Mouse (Mus musculus) heart, embryonic 10.5 days (tissue): ENCODE measurements around the gene Gtf2ird2. TPM values are rescaled to one million over a fixed set of nuclear protein-coding genes. Genes with fewer than 3 reads are reported as not detected.
A peak's percentile ranks its signal among the peaks of the same experiment; 100 is the strongest.

Experiments used
- DNase-seq: peaks from one replicate; pipeline ENCODE4 v3.0.0-alpha.2; 2017; ENCODE audit warnings: low spot score
- H3K27ac ChIP-seq: fragments of 300-500 bp; sonication (generic); 2 replicates; pipeline ENCODE4 v1.5.1; 2016; ENCODE audit warnings: mild to moderate bottlenecking
- H3K27me3 ChIP-seq: fragments of 300-500 bp; sonication (generic); 2 replicates; pipeline ENCODE4 v1.6.1; 2016; ENCODE audit warnings: mild to moderate bottlenecking; ENCODE audit not compliant: poor library complexity, insufficient read depth, severe bottlenecking
- H3K36me3 ChIP-seq: fragments of 300-500 bp; sonication (generic); 2 replicates; pipeline ENCODE4 v1.6.1; 2016; ENCODE audit warnings: mild to moderate bottlenecking, moderate library complexity
- H3K4me1 ChIP-seq: fragments of 300-500 bp; sonication (generic); 2 replicates; pipeline ENCODE4 v1.6.1; 2016; ENCODE audit warnings: mild to moderate bottlenecking
- H3K4me3 ChIP-seq: fragments of 300-500 bp; sonication (generic); 2 replicates; pipeline ENCODE4 v1.5.1; 2016; ENCODE audit warnings: mild to moderate bottlenecking, moderate library complexity
- H3K9me3 ChIP-seq: fragments of 300-500 bp; sonication (generic); 2 replicates; pipeline ENCODE4 v1.6.1; 2016; ENCODE audit warnings: mild to moderate bottlenecking, moderate library complexity
- WGBS: fragments of 180-500 bp; shearing (Covaris S2); methylation state at CpG from one replicate; pipeline ENCODE4 v1.1.7; 2016; 5-methylcytosine and 5-hydroxymethylcytosine counted together
- polyA plus RNA-seq: library from polyadenylated mRNA; unstranded; fragments of >200 nt; fragmentation: Nextera tagmentation; extraction: Ambion mirVana; gene quantifications from 2 replicates; pipeline ENCODE4 v1.2.1, GENCODE M21; 2016

Gtf2ird2 gene
- 5.4 and 6.3 TPM in 2 replicates for polyA plus RNA-seq

GRCm38 (mm10) chr5:134183880-134184808, at the start of gene Gtf2ird2:
Gene Gtf2ird2, plus strand, starts transcription at chr5:134184019.
- peak; percentile 99 for DNase-seq
- H3K9me3 ChIP-seq, result no peaks in the 10 kb centered on the region
- H3K27ac ChIP-seq, result peak within 1 kb of the TSS; percentile 99
- H3K36me3 ChIP-seq, result no peaks in the 10 kb centered on the region
- H3K27me3 ChIP-seq, result no peaks in the 10 kb centered on the region
- peak within 1 kb of the TSS; percentile 90 for H3K4me3 ChIP-seq
- peaks cover 17% of the 10 kb centered on the region; the same call in 1 of the 2 replicates for H3K4me1 ChIP-seq
- WGBS, result under 1% methylated on average over 92 of the region's 92 CpGs

GRCm38 (mm10) chr5:134136022-134136421, 47.8 kb upstream of the Gtf2ird2 start:
- no peaks in the 10 kb centered on the region; the same call in 1 of the 2 replicates for H3K4me1 ChIP-seq
- H3K9me3 ChIP-seq, result no peaks in the 10 kb centered on the region
- H3K36me3 ChIP-seq, result peaks cover 54% of the 10 kb centered on the region
- H3K27me3 ChIP-seq, result no peaks in the 10 kb centered on the region
- 92% methylated on average over 12 of the region's 12 CpGs for WGBS
- no peak overlapping the region for H3K4me3 ChIP-seq
- no peak overlapping the region for H3K27ac ChIP-seq
- DNase-seq, result no peak

GRCm38 (mm10) chr5:134137933-134138332, 45.9 kb upstream of the Gtf2ird2 start:
- peaks cover 6% of the 10 kb centered on the region for H3K4me1 ChIP-seq
- peaks cover 62% of the 10 kb centered on the region for H3K36me3 ChIP-seq
- no peaks in the 10 kb centered on the region for H3K27me3 ChIP-seq
- no peak overlapping the region for H3K27ac ChIP-seq
- no peak overlapping the region for H3K4me3 ChIP-seq
- no peak for DNase-seq
- 0 out of 2 replicates have a peak, but pooled peaks cover 6% of the 10 kb centered on the region for H3K9me3 ChIP-seq
- WGBS, result 87% methylated on average over 5 of the region's 5 CpGs

- Histone ChIP-seq H3K27me3 (no peaks in the 10 kb centered on the region), H3K4me1 (peaks cover 8% of the 10 kb centered on the region), H3K4me3 (no peak overlapping the region), H3K27ac (no peak overlapping the region), H3K36me3 (peaks cover 55% of the 10 kb centered on the region), H3K9me3 (0 out of 2 replicates have a peak, but pooled peaks cover 6% of the 10 kb centered on the region)
- WGBS, result 87% methylated on average over 6 of the region's 6 CpGs
- no peak for DNase-seq
These were observed 44.4 kb upstream of the Gtf2ird2 start for GRCm38 (mm10) chr5:134139429-134139828.

DNA sequence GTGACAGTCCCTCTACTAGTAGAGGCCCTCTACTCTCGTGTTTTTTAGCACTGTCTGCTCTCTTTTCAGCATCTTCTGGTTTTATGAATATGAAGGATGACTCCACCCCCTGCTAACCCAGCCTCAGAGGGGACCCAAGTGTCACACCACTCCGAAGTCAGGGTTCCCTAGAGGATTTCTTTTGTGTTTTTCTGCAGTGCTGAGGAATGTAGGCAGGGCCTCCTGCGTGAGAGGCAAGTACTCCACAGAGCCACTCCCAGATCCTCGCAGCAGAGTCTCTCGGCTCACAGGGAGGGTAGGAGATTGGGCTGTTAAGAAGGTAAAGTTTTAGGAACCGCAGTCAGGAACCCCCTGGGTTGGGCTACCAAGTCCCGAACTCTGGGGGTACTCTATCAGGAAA, 42.6 kb upstream of the Gtf2ird2 start:
- Histone ChIP-seq H3K27ac (no peak overlapping the region), H3K9me3 (0 out of 2 replicates have a peak, but pooled peaks cover 6% of the 10 kb centered on the region), H3K27me3 (no peaks in the 10 kb centered on the region), H3K4me3 (no peak overlapping the region), H3K36me3 (peaks cover 47% of the 10 kb centered on the region), H3K4me1 (peaks cover 8% of the 10 kb centered on the region; the same call in 1 of the 2 replicates)
- no peak for DNase-seq
- 64% methylated on average over 7 of the region's 7 CpGs for WGBS

DNA sequence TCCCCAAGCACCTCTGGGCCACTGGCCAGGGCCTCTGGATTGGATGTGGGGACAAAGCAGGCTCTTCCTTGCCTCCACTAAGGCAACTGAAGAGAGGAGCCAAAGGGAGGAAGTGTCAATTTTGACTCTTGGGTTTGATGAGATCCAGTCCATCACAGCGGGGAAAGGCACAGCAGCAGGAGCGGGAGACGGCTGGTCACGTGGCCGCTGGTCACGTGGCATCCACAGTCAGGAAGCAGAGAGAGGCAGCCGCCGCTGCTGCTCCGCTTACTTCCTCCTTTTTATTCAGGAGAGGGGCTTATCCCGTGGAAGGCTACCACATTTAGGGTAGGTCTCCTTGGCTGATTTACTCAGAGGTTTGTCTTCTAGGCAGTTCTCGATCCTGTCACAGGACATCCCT, 41.4 kb upstream of the Gtf2ird2 start:
- no peak overlapping the region for H3K27ac ChIP-seq
- 0 out of 2 replicates have a peak, but pooled peaks cover 6% of the 10 kb centered on the region for H3K9me3 ChIP-seq
- 66% methylated on average over 11 of the region's 11 CpGs for WGBS
- no peak overlapping the region for H3K4me3 ChIP-seq
- H3K27me3 ChIP-seq, result no peaks in the 10 kb centered on the region
- H3K4me1 ChIP-seq, result peaks cover 12% of the 10 kb centered on the region
- DNase-seq, result no peak
- H3K36me3 ChIP-seq, result peaks cover 42% of the 10 kb centered on the region

DNA sequence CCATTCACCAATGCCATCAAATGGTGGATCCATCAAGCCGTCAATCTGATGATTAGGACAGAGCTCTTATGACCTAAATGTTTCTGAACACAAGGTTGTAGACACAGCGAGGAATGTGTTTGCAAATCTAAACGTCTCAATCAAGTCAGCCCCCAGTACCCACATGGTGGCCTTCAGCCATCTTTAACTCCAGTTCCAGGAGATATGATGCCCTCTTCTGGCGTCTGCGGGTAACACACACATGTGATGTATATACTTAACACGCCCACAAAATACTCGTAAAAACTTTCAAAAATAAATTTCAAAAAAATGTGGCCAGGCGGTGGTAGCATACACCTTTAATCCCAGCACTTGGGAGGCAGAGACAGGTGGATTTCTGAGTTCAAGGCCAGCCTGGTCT, 38.8 kb upstream of the Gtf2ird2 start:
- H3K4me1 ChIP-seq, result peaks cover 15% of the 10 kb centered on the region
- H3K4me3 ChIP-seq, result no peak overlapping the region
- no peak for DNase-seq
- WGBS, result 92% methylated on average over 8 of the region's 8 CpGs
- no peaks in the 10 kb centered on the region for H3K27me3 ChIP-seq
- no peak overlapping the region for H3K27ac ChIP-seq
- H3K9me3 ChIP-seq, result 0 out of 2 replicates have a peak, but pooled peaks cover 6% of the 10 kb centered on the region
- H3K36me3 ChIP-seq, result peaks cover 54% of the 10 kb centered on the region

DNA sequence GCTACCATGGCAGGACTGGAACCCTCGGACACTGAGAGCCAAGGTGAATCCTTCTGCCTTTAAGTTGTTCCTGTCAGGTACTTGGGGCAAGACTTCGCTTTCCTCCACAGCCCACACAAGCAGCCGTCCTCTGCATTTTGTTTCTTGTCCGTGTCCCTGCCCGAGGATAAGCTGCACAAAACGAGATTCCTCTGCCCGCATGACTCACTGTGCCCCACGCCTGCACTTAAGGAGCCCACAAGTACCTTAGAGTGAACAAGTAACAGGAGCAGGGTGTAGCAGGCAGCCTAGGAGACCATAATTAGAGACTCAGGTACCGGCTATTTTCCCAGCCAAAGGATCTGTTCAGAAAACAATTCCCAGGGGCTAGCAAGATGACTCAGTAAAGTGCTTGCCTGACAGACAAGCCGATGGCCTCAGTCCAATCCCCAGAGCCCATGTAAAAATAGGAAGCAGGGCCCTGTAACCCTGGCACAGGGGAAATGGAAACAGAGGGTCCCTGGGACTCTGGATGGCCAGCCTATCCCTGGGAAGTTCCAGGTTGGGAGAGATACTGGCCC, 36.5 kb upstream of the Gtf2ird2 start:
- Histone ChIP-seq H3K27ac (no peak overlapping the region), H3K4me3 (no peak overlapping the region), H3K36me3 (peaks cover 68% of the 10 kb centered on the region), H3K4me1 (peaks cover 15% of the 10 kb centered on the region), H3K27me3 (no peaks in the 10 kb centered on the region), H3K9me3 (0 out of 2 replicates have a peak, but pooled peaks cover 3% of the 10 kb centered on the region)
- 72% methylated on average over 10 of the region's 10 CpGs for WGBS
- no peak for DNase-seq

- Histone ChIP-seq H3K27me3 (no peaks in the 10 kb centered on the region), H3K27ac (no peak overlapping the region), H3K4me3 (no peak overlapping the region), H3K4me1 (peaks cover 7% of the 10 kb centered on the region; the same call in 1 of the 2 replicates), H3K36me3 (peaks cover 68% of the 10 kb centered on the region), H3K9me3 (no peaks in the 10 kb centered on the region)
- no peak for DNase-seq
- WGBS, result 86% methylated on average over 4 of the region's 4 CpGs
These were observed 35.7 kb upstream of the Gtf2ird2 start for GRCm38 (mm10) chr5:134148153-134148552.

- Histone ChIP-seq H3K27ac (no peak overlapping the region), H3K4me1 (peaks cover 10% of the 10 kb centered on the region; the same call in 1 of the 2 replicates), H3K27me3 (no peaks in the 10 kb centered on the region), H3K4me3 (no peak overlapping the region), H3K36me3 (peaks cover 90% of the 10 kb centered on the region), H3K9me3 (no peaks in the 10 kb centered on the region)
- WGBS, result 86% methylated on average over 11 of the region's 11 CpGs
- no peak for DNase-seq
These were observed 31.9 kb upstream of the Gtf2ird2 start for GRCm38 (mm10) chr5:134151895-134152294.

- no peak overlapping the region for H3K4me3 ChIP-seq
- H3K27ac ChIP-seq, result no peak overlapping the region
- no peaks in the 10 kb centered on the region for H3K27me3 ChIP-seq
- 0 out of 2 replicates have a peak, but pooled peaks cover 3% of the 10 kb centered on the region for H3K4me1 ChIP-seq
- H3K9me3 ChIP-seq, result no peaks in the 10 kb centered on the region
- peaks cover 90% of the 10 kb centered on the region for H3K36me3 ChIP-seq
- WGBS, result 76% methylated on average over 7 of the region's 7 CpGs
- DNase-seq, result no peak
These were observed 27.8 kb upstream of the Gtf2ird2 start for GRCm38 (mm10) chr5:134155916-134156466.

GRCm38 (mm10) chr5:134164688-134165087, 19.1 kb upstream of the Gtf2ird2 start:
- H3K9me3 ChIP-seq, result no peaks in the 10 kb centered on the region
- H3K4me3 ChIP-seq, result no peak overlapping the region
- H3K27ac ChIP-seq, result no peak overlapping the region
- no peaks in the 10 kb centered on the region for H3K27me3 ChIP-seq
- H3K36me3 ChIP-seq, result peaks cover 85% of the 10 kb centered on the region
- 87% methylated on average over 5 of the region's 5 CpGs for WGBS
- H3K4me1 ChIP-seq, result no peaks in the 10 kb centered on the region; the same call in 1 of the 2 replicates
- no peak for DNase-seq
